In genomic region chr12:86799786-86800185, GRCm38 (mm10) we compare ENCODE assay signal across 10 mouse cellular contexts.
A peak's percentile ranks its signal among the peaks of the same experiment; 100 is the strongest.
DNase-seq lines count a peak whose midpoint lies in the region; ATAC-seq and TF ChIP-seq lines count a peak whose summit lies in the region.
"Had no signal": no experiment of that assay in that cellular context is flagged by ENCODE, and none has a peak within 500 bp of the region (broad histone marks: within the 10 kb centered on the region; RNA-seq: fewer than 3 reads in every experiment).

No protein-coding gene starts in this region.

- no peak overlapping the region for H3K9ac ChIP-seq in kidney, embryonic 16.5 days (replicated peaks; ENCODE audit: low read length)
- no peak overlapping the region for H3K9ac ChIP-seq in forebrain, embryonic 16.5 days (replicated peaks; ENCODE audit: low read depth, low read length)

- H3K9me3 ChIP-seq in kidney, embryonic 16.5 days (ENCODE audit: low read length): no peaks in the 10 kb centered on the region
- no peaks in the 10 kb centered on the region for H3K9me3 ChIP-seq in forebrain, embryonic 16.5 days (ENCODE audit: control insufficient read depth, low read length)

- H3K36me3 ChIP-seq in kidney, embryonic 16.5 days (ENCODE audit: insufficient read depth, low read length): no peaks in the 10 kb centered on the region
- no peaks in the 10 kb centered on the region for H3K36me3 ChIP-seq in forebrain, embryonic 16.5 days (ENCODE audit: control insufficient read depth, insufficient read depth)
- H3K36me3 ChIP-seq in myocyte (ENCODE audit: control insufficient read depth, insufficient read depth): no peaks in the 10 kb centered on the region

- DNase-seq in cerebellum, adult 9-10 months: peak; percentile 58
- no peak for DNase-seq in cerebellum, adult 8-10 months
- no peak for DNase-seq in kidney, postnatal 10 days
- DNase-seq in frontal cortex, postnatal 36 days (ENCODE audit: low spot score in 2 of 2): no peak
- DNase-seq in embryo, embryonic 10 days (ENCODE audit: low spot score): no peak
- DNase-seq: thymus, postnatal 4 days had no signal

- no peak for TF ChIP-seq POLR2A in myocyte (IDR thresholded peaks at IDR 0.05; ENCODE audit: insufficient read length, low read depth)

- no peak for ATAC-seq in kidney, embryonic 16.5 days (ENCODE audit: low FRiP score, low TSS enrichment)
- no peak for ATAC-seq in forebrain, embryonic 16.5 days
- ATAC-seq: inflammation-experienced regulatory T-cells, adult 6 months had no signal

- H3K4me3 ChIP-seq in kidney, embryonic 16.5 days (ENCODE audit: low read length): no peak overlapping the region
- H3K4me3 ChIP-seq in forebrain, embryonic 16.5 days (replicated peaks; ENCODE audit: low read length): no peak overlapping the region
- H3K4me3 ChIP-seq in myocyte: peak overlapping the region; percentile 26

- no peaks in the 10 kb centered on the region for H3K79me2 ChIP-seq in myocyte (ENCODE audit: control insufficient read depth, insufficient read depth)

- no peaks in the 10 kb centered on the region for H3K27me3 ChIP-seq in kidney, embryonic 16.5 days (ENCODE audit: insufficient read depth, low read length)
- H3K27me3 ChIP-seq in forebrain, embryonic 16.5 days (replicated peaks; ENCODE audit: control insufficient read depth, insufficient read depth, low read length): no peaks in the 10 kb centered on the region
- no peaks in the 10 kb centered on the region for H3K27me3 ChIP-seq in myocyte (ENCODE audit: control insufficient read depth, insufficient read depth, insufficient read length)

- no peak overlapping the region for H3ac ChIP-seq in myocyte (ENCODE audit: control insufficient read depth, insufficient read length)

- no peak overlapping the region for H3K4me2 ChIP-seq in kidney, embryonic 16.5 days (replicated peaks; ENCODE audit: low read depth, low read length)
- no peak overlapping the region for H3K4me2 ChIP-seq in forebrain, embryonic 16.5 days (ENCODE audit: low read length)
- H3K4me2 ChIP-seq in myocyte (ENCODE audit: low read depth): peak overlapping the region; percentile 100

- peaks cover 68% of the 10 kb centered on the region for H3K4me1 ChIP-seq in kidney, embryonic 16.5 days (ENCODE audit: insufficient read depth, low read length)
- H3K4me1 ChIP-seq in forebrain, embryonic 16.5 days (replicated peaks; ENCODE audit: control insufficient read depth, insufficient read depth, low read length): peaks cover 64% of the 10 kb centered on the region

- 73% methylated on average over 7 of the region's 7 CpGs for WGBS in kidney, embryonic 16.5 days
- 81% methylated on average over 7 of the region's 7 CpGs for WGBS in forebrain, embryonic 16.5 days

- peak overlapping the region; percentile 73 for H3K27ac ChIP-seq in kidney, embryonic 16.5 days (ENCODE audit: low read length)
- peak overlapping the region; percentile 98 for H3K27ac ChIP-seq in forebrain, embryonic 16.5 days (ENCODE audit: low read length)

TF ChIP-seq in myocyte, 11 proteins besides CTCF, POLR2A, EP300 and RAD21:
- TF ChIP-seq REST (IDR thresholded peaks at IDR 0.05; ENCODE audit: insufficient read depth, insufficient read length) (no peak), TCF12 (IDR thresholded peaks at IDR 0.05; ENCODE audit: insufficient read depth, poor library complexity, severe bottlenecking) (no peak), E2F4 (IDR thresholded peaks at IDR 0.05; ENCODE audit: insufficient read depth) (no peak), SRF (IDR thresholded peaks at IDR 0.05; ENCODE audit: control insufficient read depth, insufficient read length, low read depth) (no peak), TCF3 (IDR thresholded peaks at IDR 0.05; ENCODE audit: insufficient read length, low read depth) (no peak), MYOG (IDR thresholded peaks at IDR 0.05; ENCODE audit: control insufficient read depth in 1 of 3, insufficient read depth in 1 of 3, insufficient read length in 2 of 3, low read depth in 2 of 3) (no peak), POLR2AphosphoS2 (IDR thresholded peaks at IDR 0.05; ENCODE audit: insufficient read length, low read depth) (no peak), MAX (IDR thresholded peaks at IDR 0.05; ENCODE audit: low read depth) (no peak), CEBPB (IDR thresholded peaks at IDR 0.05; ENCODE audit: insufficient read depth, poor library complexity, severe bottlenecking) (no peak), MYOD1 (IDR thresholded peaks at IDR 0.05; ENCODE audit: control insufficient read depth in 1 of 3, insufficient read length in 2 of 3, low read depth in 2 of 3) (no peak), USF1 (IDR thresholded peaks at IDR 0.05; ENCODE audit: low read depth) (no peak)
